Mouse (Mus musculus) G1E (cell line): ENCODE data around the gene Pcgf3. TPM values are rescaled to one million over a fixed set of nuclear protein-coding genes. Genes with fewer than 3 reads are reported as not detected.
A peak's percentile ranks its signal among the peaks of the same experiment; 100 is the strongest.

ENCODE experiments used
- ATAC-seq: 2 replicates; pipeline ENCODE4 v1.8.0; 2016; ENCODE audit warnings: mild to moderate bottlenecking; ENCODE audit not compliant: insufficient number of reproducible peaks, poor library complexity, low FRiP score, severe bottlenecking; ENCODE audit errors: extremely low read depth
- DNase-seq: peaks from one replicate; pipeline ENCODE4 v3.0.0; 2012; ENCODE audit warnings: low spot score
- H3K27me3 ChIP-seq: 2 replicates; pipeline ENCODE4 v1.6.1; 2012; ENCODE audit warnings: mild to moderate bottlenecking, low read length, inconsistent platforms; ENCODE audit not compliant: insufficient read depth
- H3K36me3 ChIP-seq: replicated peaks from 2 replicates; pipeline ENCODE3; 2012; ENCODE audit warnings: mild to moderate bottlenecking, inconsistent platforms
- H3K4me1 ChIP-seq: 2 replicates; pipeline ENCODE4 v1.6.1; 2012; ENCODE audit warnings: low read depth, low read length, inconsistent platforms, mixed read lengths; ENCODE audit not compliant: insufficient read depth
- H3K4me3 ChIP-seq: 2 replicates; pipeline ENCODE4 v1.5.1; 2012; ENCODE audit warnings: low read depth, mild to moderate bottlenecking, inconsistent platforms, low read length, moderate library complexity, mixed read lengths
- H3K9me3 ChIP-seq: replicated peaks from 2 replicates; pipeline ENCODE4 v1.6.1; 2012; ENCODE audit warnings: inconsistent platforms
- CTCF ChIP-seq: IDR thresholded peaks from 2 replicates; pipeline ENCODE4 v1.5.1; 2012; ENCODE audit warnings: low read depth, low read length, inconsistent platforms, mixed read lengths
- GATA1 ChIP-seq: IDR thresholded peaks from 2 replicates; pipeline ENCODE4 v1.6.1; 2012; ENCODE audit warnings: borderline replicate concordance, low read length, inconsistent platforms, mixed read lengths
- GATA2 ChIP-seq: IDR thresholded peaks from 2 replicates; pipeline ENCODE4 v1.6.1; 2012; ENCODE audit warnings: low read depth, low read length, inconsistent platforms, borderline replicate concordance
- POLR2AphosphoS5 ChIP-seq: IDR thresholded peaks from 2 replicates; pipeline ENCODE4 v1.6.1; 2012; ENCODE audit warnings: low read depth, low read length, inconsistent platforms; ENCODE audit not compliant: insufficient replicate concordance
- TAL1 ChIP-seq: conservative IDR thresholded peaks from 2 replicates; pipeline ENCODE4 v1.6.1; 2012; ENCODE audit warnings: low read depth, low read length, inconsistent platforms, mixed read lengths
- polyA plus RNA-seq: library from polyadenylated mRNA; stranded (reverse); fragments of >175 nt; gene quantifications from 2 replicates; pipeline ENCODE4 v1.2.3, GENCODE M21; 2012
- total RNA-seq, 2 experiments: library from RNA; stranded (forward) in 1 of 2; stranded (reverse) in 1 of 2; fragments of 200-1000 nt in 1 of 2; fragments of >200 nt in 1 of 2; fragmentation: Nextera tagmentation in 1 of 2; gene quantifications; 2 replicates each; pipeline ENCODE4 v1.2.3; 2014 to 2017

Pcgf3 gene
- total and polyA plus RNA-seq, 3 experiments, result 9.0 to 23.4 (median 9.4) TPM

DNA sequence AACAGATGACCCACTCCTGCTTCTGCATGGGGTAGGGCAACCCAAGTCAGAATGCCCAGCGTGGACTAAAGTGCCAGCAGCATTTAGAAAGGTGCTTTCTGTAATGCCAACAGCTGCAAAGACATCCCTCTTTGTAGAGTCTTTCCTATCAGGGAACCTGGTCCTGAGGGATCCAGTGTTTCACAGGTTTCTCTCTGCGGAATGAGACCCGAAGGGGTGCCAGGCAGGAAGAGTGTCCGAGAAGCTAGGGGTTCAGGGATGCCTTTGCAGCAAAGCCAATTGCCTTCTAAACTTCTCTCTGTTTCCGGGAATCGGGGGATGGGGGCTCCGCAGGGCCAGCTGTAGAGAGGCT lies 88.1 kb downstream of the Pcgf3 start:
- no peaks in the 10 kb centered on the region for H3K9me3 ChIP-seq
- ATAC-seq, result no peak
- TF ChIP-seq POLR2AphosphoS5 (no peak), TAL1 (no peak), CTCF (no peak), GATA1 (no peak)
- H3K27me3 ChIP-seq, result peaks cover 25% of the 10 kb centered on the region; the same call in 1 of the 2 replicates
- H3K4me3 ChIP-seq, result no peak overlapping the region
- no peaks in the 10 kb centered on the region for H3K36me3 ChIP-seq
- H3K4me1 ChIP-seq, result no peaks in the 10 kb centered on the region
- no peak for DNase-seq

DNA sequence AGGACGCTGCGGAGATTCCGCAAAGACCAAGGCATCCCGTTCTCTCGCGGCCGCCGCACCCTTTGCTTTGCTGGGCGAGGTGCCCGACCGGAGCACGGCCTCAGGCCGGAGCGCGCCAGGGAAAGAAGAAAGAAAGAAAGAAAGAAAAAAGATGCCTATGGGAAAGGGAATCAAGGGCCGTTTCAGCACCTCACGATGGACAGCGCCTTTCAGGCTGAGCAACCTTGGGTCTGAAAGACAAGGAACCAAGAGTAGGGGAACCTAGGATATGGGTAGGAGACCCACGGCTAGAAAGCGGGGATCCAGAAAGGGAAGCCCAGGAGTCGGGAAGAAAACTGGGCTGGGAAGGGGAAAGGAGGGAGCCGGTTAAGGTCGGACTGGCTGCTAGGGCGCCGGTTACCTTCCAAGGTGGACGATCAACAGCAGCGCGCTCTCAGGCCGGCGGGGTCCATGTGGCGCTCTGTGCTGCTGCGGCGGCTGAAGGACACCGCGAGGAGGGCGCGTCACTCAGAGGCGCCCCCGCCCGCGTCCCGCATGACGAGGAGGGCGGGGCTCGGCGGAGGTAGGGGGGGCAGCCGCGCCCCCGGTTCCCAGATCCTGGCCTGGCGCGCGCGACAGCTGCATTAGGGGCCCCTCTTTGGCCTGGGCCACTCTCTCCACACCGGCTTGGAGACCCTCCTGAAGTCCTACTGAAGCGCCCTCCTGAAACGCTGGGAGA lies 88.6 kb downstream of the Pcgf3 start, which contains the start of gene Cplx1:
Gene Cplx1 (minus strand): TSS at position 536 of the 718 bp plus-strand sequence.
- peaks cover 25% of the 10 kb centered on the region; the same call in 1 of the 2 replicates for H3K27me3 ChIP-seq
- ATAC-seq, result no peak

DNA sequence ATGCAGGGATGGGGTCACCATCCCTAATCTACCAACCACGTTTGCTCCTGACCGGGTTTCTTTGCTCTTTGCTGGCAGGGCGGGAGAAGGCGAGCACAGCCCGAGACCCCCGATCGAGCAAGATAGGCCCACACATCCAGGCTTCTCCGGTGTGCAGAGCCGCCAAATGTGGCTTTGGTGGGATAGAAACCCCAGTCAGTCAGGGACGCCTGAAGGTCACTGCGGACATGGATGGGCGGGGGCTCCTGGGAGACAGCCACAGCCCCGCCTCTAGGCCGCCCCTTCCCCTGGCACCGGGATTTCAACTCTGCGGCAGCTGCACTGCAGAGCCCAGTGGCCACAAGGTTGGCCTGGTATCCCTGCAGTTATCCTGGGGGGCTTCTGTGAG lies 89.2 kb downstream of the Pcgf3 start:
- Histone ChIP-seq H3K27me3 (peaks cover 30% of the 10 kb centered on the region), H3K36me3 (no peaks in the 10 kb centered on the region), H3K4me1 (no peaks in the 10 kb centered on the region), H3K9me3 (no peaks in the 10 kb centered on the region), H3K4me3 (no peak overlapping the region)
- DNase-seq (no peak), ATAC-seq (no peak)
- no peak for TF ChIP-seq POLR2AphosphoS5
- TF ChIP-seq GATA2, result no peak

More for the DNA sequence above, 88.6 kb downstream of the Pcgf3 start, which contains the start of gene Cplx1:
- Histone ChIP-seq H3K9me3 (no peaks in the 10 kb centered on the region), H3K36me3 (no peaks in the 10 kb centered on the region), H3K4me1 (no peaks in the 10 kb centered on the region), H3K4me3 (no peak within 1 kb of the TSS)
- DNase-seq, result peak; percentile 33
- TF ChIP-seq GATA2 (no peak), CTCF (no peak), TAL1 (no peak), POLR2AphosphoS5 (no peak)

GRCm38 (mm10) chr5:108554041-108554440 lies 93.0 kb downstream of the Pcgf3 start:
- H3K27me3 ChIP-seq, result peaks cover 28% of the 10 kb centered on the region
- ATAC-seq, result no peak

More at GRCm38 (mm10) chr5:108554041-108554440, 93.0 kb downstream of the Pcgf3 start:
- DNase-seq, result no peak
- H3K36me3 ChIP-seq, result no peaks in the 10 kb centered on the region
- H3K9me3 ChIP-seq, result no peaks in the 10 kb centered on the region
- H3K4me1 ChIP-seq, result no peaks in the 10 kb centered on the region
- no peak for TF ChIP-seq TAL1
- TF ChIP-seq GATA2, result no peak
- no peak for TF ChIP-seq CTCF
- TF ChIP-seq POLR2AphosphoS5, result no peak
- TF ChIP-seq GATA1, result no peak
- H3K4me3 ChIP-seq, result no peak overlapping the region

Other genes with a start within 250 kb of the Pcgf3 start
- 87.7 and 91.5 TPM in 2 replicates for gene Dr1, start 192.3 kb upstream of the Pcgf3 start, total RNA-seq (2014; fragmentation: Nextera tagmentation)
- gene Dr1, start 192.3 kb upstream of the Pcgf3 start, total RNA-seq (2017), result 59.1 and 66.4 TPM in 2 replicates
- 29.9 and 42.5 TPM in 2 replicates for gene Dr1, start 192.3 kb upstream of the Pcgf3 start, polyA plus RNA-seq
- 6.1 and 11.7 TPM in 2 replicates for gene Pigg, start 148.6 kb upstream of the Pcgf3 start, total RNA-seq (2014; fragmentation: Nextera tagmentation)
- 11.3 and 11.4 TPM in 2 replicates for gene Pigg, start 148.6 kb upstream of the Pcgf3 start, total RNA-seq (2017)
- gene Pigg, start 148.6 kb upstream of the Pcgf3 start, polyA plus RNA-seq, result 1.3 and 2.0 TPM in 2 replicates
- gene Gm42517, start 93.3 kb upstream of the Pcgf3 start, total RNA-seq (2014; fragmentation: Nextera tagmentation), result not detected in 2 replicates
- not detected in 2 replicates for gene Gm42517, start 93.3 kb upstream of the Pcgf3 start, total RNA-seq (2017)
- gene Gm42517, start 93.3 kb upstream of the Pcgf3 start, polyA plus RNA-seq, result not detected in 2 replicates
- not detected in 2 replicates for gene Pde6b, start 72.8 kb upstream of the Pcgf3 start, total RNA-seq (2014; fragmentation: Nextera tagmentation)
- gene Pde6b, start 72.8 kb upstream of the Pcgf3 start, total RNA-seq (2017), result 0.06 and 0.49 TPM in 2 replicates
- not detected in 2 replicates for gene Pde6b, start 72.8 kb upstream of the Pcgf3 start, polyA plus RNA-seq
- 30.0 and 31.6 TPM in 2 replicates for gene Atp5k, start 26.8 kb upstream of the Pcgf3 start, total RNA-seq (2014; fragmentation: Nextera tagmentation)
- gene Atp5k, start 26.8 kb upstream of the Pcgf3 start, total RNA-seq (2017), result 175 and 374 TPM in 2 replicates
- 49.1 and 74.2 TPM in 2 replicates for gene Atp5k, start 26.8 kb upstream of the Pcgf3 start, polyA plus RNA-seq
- not detected in 2 replicates for gene Mfsd7a, start 12.3 kb upstream of the Pcgf3 start, total RNA-seq (2014; fragmentation: Nextera tagmentation)
- gene Mfsd7a, start 12.3 kb upstream of the Pcgf3 start, total RNA-seq (2017), result 0.05 TPM in 1 of 2 replicates, not detected in the other
- gene Mfsd7a, start 12.3 kb upstream of the Pcgf3 start, polyA plus RNA-seq, result not detected in 2 replicates
- gene Cplx1, start 88.8 kb downstream of the Pcgf3 start, total RNA-seq (2014; fragmentation: Nextera tagmentation), result not detected in 2 replicates
- gene Cplx1, start 88.8 kb downstream of the Pcgf3 start, total RNA-seq (2017), result 0.05 and 0.06 TPM in 2 replicates
- not detected in 2 replicates for gene Cplx1, start 88.8 kb downstream of the Pcgf3 start, polyA plus RNA-seq
- 119 and 124 TPM in 2 replicates for gene Gak, start 168.5 kb downstream of the Pcgf3 start, total RNA-seq (2014; fragmentation: Nextera tagmentation)
- gene Gak, start 168.5 kb downstream of the Pcgf3 start, total RNA-seq (2017), result 108 and 116 TPM in 2 replicates
- gene Gak, start 168.5 kb downstream of the Pcgf3 start, polyA plus RNA-seq, result 84.2 and 96.4 TPM in 2 replicates
- 38.0 and 51.5 TPM in 2 replicates for gene Tmem175, start 168.5 kb downstream of the Pcgf3 start, total RNA-seq (2014; fragmentation: Nextera tagmentation)
- 22.4 and 22.9 TPM in 2 replicates for gene Tmem175, start 168.5 kb downstream of the Pcgf3 start, total RNA-seq (2017)
- gene Tmem175, start 168.5 kb downstream of the Pcgf3 start, polyA plus RNA-seq, result 2.2 and 4.4 TPM in 2 replicates
- 37.7 and 43.2 TPM in 2 replicates for gene Idua, start 199.1 kb downstream of the Pcgf3 start, total RNA-seq (2014; fragmentation: Nextera tagmentation)
- 6.2 TPM in 2 replicates for gene Idua, start 199.1 kb downstream of the Pcgf3 start, total RNA-seq (2017)
- 7.0 and 9.1 TPM in 2 replicates for gene Idua, start 199.1 kb downstream of the Pcgf3 start, polyA plus RNA-seq
- gene Dgkq, start 208.4 kb downstream of the Pcgf3 start, total RNA-seq (2014; fragmentation: Nextera tagmentation), result 6.9 and 12.3 TPM in 2 replicates
- 7.9 and 8.3 TPM in 2 replicates for gene Dgkq, start 208.4 kb downstream of the Pcgf3 start, total RNA-seq (2017)
- gene Dgkq, start 208.4 kb downstream of the Pcgf3 start, polyA plus RNA-seq, result 3.9 and 4.5 TPM in 2 replicates
- 1.7 and 2.0 TPM in 2 replicates for gene Slc26a1, start 214.3 kb downstream of the Pcgf3 start, total RNA-seq (2014; fragmentation: Nextera tagmentation)
- gene Slc26a1, start 214.3 kb downstream of the Pcgf3 start, total RNA-seq (2017), result 0.87 and 0.93 TPM in 2 replicates
- 0.88 and 1.2 TPM in 2 replicates for gene Slc26a1, start 214.3 kb downstream of the Pcgf3 start, polyA plus RNA-seq
- 4.2 and 4.9 TPM in 2 replicates for gene Fgfrl1, start 231.2 kb downstream of the Pcgf3 start, total RNA-seq (2014; fragmentation: Nextera tagmentation)
- 2.1 and 2.5 TPM in 2 replicates for gene Fgfrl1, start 231.2 kb downstream of the Pcgf3 start, total RNA-seq (2017)
- 5.1 and 7.1 TPM in 2 replicates for gene Fgfrl1, start 231.2 kb downstream of the Pcgf3 start, polyA plus RNA-seq